Mouse (Mus musculus) embryonic facial prominence, embryonic 11.5 days (tissue): Measurements from ENCODE around the gene Gm42906. TPM values are rescaled to one million over a fixed set of nuclear protein-coding genes. Genes with fewer than 3 reads are reported as not detected.

Experiments used
- ATAC-seq: fragments of 200-750 bp; cut with Nextera tagmentation; replicated peaks from 2 replicates; pipeline ENCODE4 v1.8.0; 2017; ENCODE audit warnings: low read depth; ENCODE audit not compliant: insufficient number of reproducible peaks, low FRiP score, low TSS enrichment
- DNase-seq: peaks from one replicate; pipeline ENCODE4 v3.0.0-alpha.2; 2015; ENCODE audit warnings: low spot score
- H3K27ac ChIP-seq: fragments of 300-500 bp; sonication (generic); replicated peaks from 2 replicates; pipeline ENCODE4 v1.5.1; 2014; ENCODE audit warnings: mild to moderate bottlenecking, low read depth, low read length, control low read depth
- H3K27me3 ChIP-seq: fragments of 300-500 bp; sonication (generic); 2 replicates; pipeline ENCODE4 v1.6.1; 2014; ENCODE audit warnings: mild to moderate bottlenecking, low read length, moderate library complexity, mixed read lengths; ENCODE audit not compliant: control insufficient read depth, insufficient read depth
- H3K36me3 ChIP-seq: fragments of 300-500 bp; sonication (generic); replicated peaks from 2 replicates; pipeline ENCODE4 v1.6.1; 2014; ENCODE audit warnings: low read depth, mild to moderate bottlenecking, low read length, moderate library complexity, mixed read lengths; ENCODE audit not compliant: control insufficient read depth, insufficient read depth
- H3K4me1 ChIP-seq: fragments of 300-500 bp; sonication (generic); 2 replicates; pipeline ENCODE4 v1.6.1; 2014; ENCODE audit warnings: low read length, mixed read lengths; ENCODE audit not compliant: control insufficient read depth, insufficient read depth
- H3K4me2 ChIP-seq: fragments of 300-500 bp; sonication (generic); 2 replicates; pipeline ENCODE4 v1.6.1; 2014; ENCODE audit warnings: low read depth, mild to moderate bottlenecking, control low read depth, low read length, moderate library complexity
- H3K4me3 ChIP-seq: fragments of 300-500 bp; sonication (generic); 2 replicates; pipeline ENCODE4 v1.5.1; 2014; ENCODE audit warnings: low read depth, low read length, control low read depth
- H3K9ac ChIP-seq: fragments of 300-500 bp; sonication (generic); replicated peaks from 2 replicates; pipeline ENCODE4 v1.6.1; 2014; ENCODE audit warnings: mild to moderate bottlenecking, control low read depth, low read length
- H3K9me3 ChIP-seq: fragments of 300-500 bp; sonication (generic); replicated peaks from 2 replicates; pipeline ENCODE4 v1.6.1; 2016; ENCODE audit warnings: mild to moderate bottlenecking, low read length, inconsistent platforms, mixed read lengths; ENCODE audit not compliant: control insufficient read depth
- WGBS: fragments of 180-500 bp; shearing (Covaris S2); extraction: QIAGEN DNeasy Blood & Tissue Kit; methylation state at CpG from one replicate; pipeline ENCODE4 v1.1.7; 2014; 5-methylcytosine and 5-hydroxymethylcytosine counted together
- polyA plus RNA-seq: library from polyadenylated mRNA; unstranded; fragments of >200 nt; fragmentation: Nextera tagmentation; extraction: Ambion mirVana; gene quantifications from 2 replicates; pipeline ENCODE4 v1.2.1, GENCODE M21; 2014

The Gm42906 gene
- polyA plus RNA-seq, 1 experiment from 2014 or later, result not detected

GRCm38 (mm10) chr5:151135078-151135826 lies 292.7 kb downstream of the Gm42906 start:
- ATAC-seq (no peak), DNase-seq (no peak)
- Histone ChIP-seq H3K4me3 (no peak overlapping the region), H3K4me2 (no peak overlapping the region), H3K27ac (no peak overlapping the region), H3K27me3 (no peaks in the 10 kb centered on the region), H3K4me1 (no peaks in the 10 kb centered on the region), H3K36me3 (no peaks in the 10 kb centered on the region), H3K9ac (no peak overlapping the region), H3K9me3 (no peaks in the 10 kb centered on the region)
- WGBS, result 87% methylated on average over 8 of the region's 8 CpGs

GRCm38 (mm10) chr5:151134202-151134601 lies 293.8 kb downstream of the Gm42906 start:
- H3K9ac ChIP-seq, result no peak overlapping the region
- H3K4me2 ChIP-seq, result no peak overlapping the region
- no peak for ATAC-seq
- H3K4me1 ChIP-seq, result no peaks in the 10 kb centered on the region
- 89% methylated on average over 4 of the region's 4 CpGs for WGBS
- H3K9me3 ChIP-seq, result no peaks in the 10 kb centered on the region
- H3K4me3 ChIP-seq, result no peak overlapping the region
- H3K27ac ChIP-seq, result no peak overlapping the region
- H3K36me3 ChIP-seq, result no peaks in the 10 kb centered on the region
- H3K27me3 ChIP-seq, result no peaks in the 10 kb centered on the region
- DNase-seq, result no peak

GRCm38 (mm10) chr5:151133744-151134143 lies 294.2 kb downstream of the Gm42906 start:
- WGBS, result 88% methylated on average over 14 of the region's 14 CpGs
- ATAC-seq (no peak), DNase-seq (no peak)
- Histone ChIP-seq H3K27ac (no peak overlapping the region), H3K9me3 (no peaks in the 10 kb centered on the region), H3K27me3 (no peaks in the 10 kb centered on the region), H3K4me2 (no peak overlapping the region), H3K9ac (no peak overlapping the region), H3K4me3 (no peak overlapping the region), H3K36me3 (no peaks in the 10 kb centered on the region), H3K4me1 (no peaks in the 10 kb centered on the region)

GRCm38 (mm10) chr5:151129762-151130161 lies 298.2 kb downstream of the Gm42906 start:
- Histone ChIP-seq H3K4me2 (no peak overlapping the region), H3K36me3 (no peaks in the 10 kb centered on the region), H3K4me3 (no peak overlapping the region), H3K27me3 (no peaks in the 10 kb centered on the region), H3K9ac (no peak overlapping the region), H3K4me1 (no peaks in the 10 kb centered on the region), H3K27ac (no peak overlapping the region), H3K9me3 (no peaks in the 10 kb centered on the region)
- no peak for DNase-seq
- 47% methylated on average over 2 of the region's 2 CpGs for WGBS
- ATAC-seq, result no peak

- no peak overlapping the region for H3K4me2 ChIP-seq
- H3K36me3 ChIP-seq, result no peaks in the 10 kb centered on the region
- WGBS, result 51% methylated on average over 6 of the region's 6 CpGs
- DNase-seq (no peak), ATAC-seq (no peak)
- no peaks in the 10 kb centered on the region for H3K27me3 ChIP-seq
- no peaks in the 10 kb centered on the region for H3K9me3 ChIP-seq
- H3K9ac ChIP-seq, result no peak overlapping the region
- no peak overlapping the region for H3K27ac ChIP-seq
- H3K4me1 ChIP-seq, result no peaks in the 10 kb centered on the region
- H3K4me3 ChIP-seq, result no peak overlapping the region
Measured at GRCm38 (mm10) chr5:151127298-151127717, 300.7 kb downstream of the Gm42906 start.

- no peak overlapping the region for H3K9ac ChIP-seq
- no peak overlapping the region for H3K4me2 ChIP-seq
- DNase-seq (no peak), ATAC-seq (no peak)
- H3K9me3 ChIP-seq, result no peaks in the 10 kb centered on the region
- H3K27ac ChIP-seq, result no peak overlapping the region
- 58% methylated on average over 10 of the region's 10 CpGs for WGBS
- H3K27me3 ChIP-seq, result no peaks in the 10 kb centered on the region
- no peak overlapping the region for H3K4me3 ChIP-seq
- no peaks in the 10 kb centered on the region for H3K4me1 ChIP-seq
- H3K36me3 ChIP-seq, result no peaks in the 10 kb centered on the region
Measured at GRCm38 (mm10) chr5:151126608-151127005, 301.4 kb downstream of the Gm42906 start.

- DNase-seq, result peak; percentile 44
- H3K4me3 ChIP-seq, result no peak overlapping the region
- no peaks in the 10 kb centered on the region for H3K27me3 ChIP-seq
- ATAC-seq, result no peak; the same call in 1 of the 2 replicates
- no peaks in the 10 kb centered on the region for H3K4me1 ChIP-seq
- H3K9ac ChIP-seq, result no peak overlapping the region
- H3K36me3 ChIP-seq, result no peaks in the 10 kb centered on the region
- WGBS, result 41% methylated on average over 6 of the region's 6 CpGs
- H3K4me2 ChIP-seq, result no peak overlapping the region
- H3K27ac ChIP-seq, result no peak overlapping the region
- H3K9me3 ChIP-seq, result no peaks in the 10 kb centered on the region
Measured at GRCm38 (mm10) chr5:151125985-151126607, 301.9 kb downstream of the Gm42906 start.

- Histone ChIP-seq H3K4me1 (no peaks in the 10 kb centered on the region), H3K27ac (no peak overlapping the region), H3K4me3 (no peak overlapping the region), H3K36me3 (no peaks in the 10 kb centered on the region), H3K9me3 (no peaks in the 10 kb centered on the region), H3K9ac (no peak overlapping the region), H3K4me2 (no peak overlapping the region), H3K27me3 (no peaks in the 10 kb centered on the region)
- ATAC-seq (no peak), DNase-seq (no peak)
- 80% methylated on average over 2 of the region's 2 CpGs for WGBS
Measured at GRCm38 (mm10) chr5:151117846-151118245, 310.1 kb downstream of the Gm42906 start.
